Comparison of ENCODE assay signal across 1 mouse cellular context in genomic region chrX:102189581-102189980, GRCm38 (mm10).
TF ChIP-seq lines count a peak whose summit lies in the region.

No protein-coding gene starts in this region.

TF ChIP-seq in CH12.LX, 34 proteins besides CTCF, POLR2A, EP300 and RAD21 (continued from another document):
- TF ChIP-seq PAX5 (IDR thresholded peaks at IDR 0.05; ENCODE audit: low read length): no peak
- no peak for TF ChIP-seq MXI1 (IDR thresholded peaks at IDR 0.05; ENCODE audit: low read depth, low read length)
